Mouse (Mus musculus): Measurements from ENCODE around the gene Myt1l. TPM values are rescaled to one million over a fixed set of nuclear protein-coding genes. Genes with fewer than 3 reads are reported as not detected.

Myt1l gene
- total RNA-seq (2014; rRNA removed) (not detected in 2 replicates), polyA plus RNA-seq (2012; rRNA removed) (not detected in 2 replicates)

DNA sequence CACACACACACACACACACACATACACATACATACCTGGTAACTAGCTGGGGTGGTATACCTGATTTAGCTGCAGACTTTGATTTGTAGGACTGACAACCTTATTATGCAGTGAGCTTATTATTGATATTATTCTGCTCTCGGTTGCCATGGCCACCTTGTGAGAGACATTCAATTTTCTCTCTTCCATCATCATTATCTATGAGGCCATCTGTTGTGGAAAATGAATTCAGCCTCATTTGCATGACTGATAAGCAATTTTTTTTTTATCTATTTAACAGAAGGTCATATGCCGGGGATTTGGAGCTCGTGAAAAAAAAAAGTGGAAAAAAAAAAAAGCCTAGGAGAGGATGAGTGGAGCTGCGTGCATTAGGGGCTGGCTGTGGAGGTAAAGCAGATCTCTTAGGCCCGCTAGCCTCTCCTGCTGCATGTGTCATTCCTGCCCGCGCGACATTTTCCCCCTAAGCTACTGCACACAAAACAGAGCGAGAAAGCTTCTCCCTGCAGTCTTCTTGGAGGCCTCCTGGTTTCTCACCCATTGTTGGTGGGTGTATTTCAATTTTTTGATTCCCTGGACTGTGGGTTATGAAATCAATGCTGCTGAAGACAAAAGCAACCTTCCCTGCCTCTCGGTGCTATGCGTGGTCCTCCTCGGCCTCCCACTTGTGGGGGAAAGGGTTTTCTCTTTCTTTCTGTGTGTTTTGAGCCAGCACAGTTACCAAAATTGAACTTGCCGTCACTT is at the start of gene Myt1l:
TSS of gene Myt1l (plus strand) at position 354 of the 741 bp plus-strand sequence.
- 47% methylated on average over 13 of the region's 13 CpGs for WGBS
- no peaks in the 10 kb centered on the region for H3K36me3 ChIP-seq (ENCODE audit: control insufficient read depth, insufficient read depth, low read length)
- H3K4me1 ChIP-seq (ENCODE audit: control insufficient read depth, insufficient read depth, low read length): no peaks in the 10 kb centered on the region
- no peak for TF ChIP-seq CTCF (IDR thresholded peaks at IDR 0.05; ENCODE audit: low read depth, low read length)
- no peak for TF ChIP-seq POLR2A (IDR thresholded peaks at IDR 0.05; ENCODE audit: extremely low read depth, insufficient read depth, low read length)
- H3K27me3 ChIP-seq (ENCODE audit: control insufficient read depth, insufficient read depth, low read length): no peaks in the 10 kb centered on the region
- H3K27ac ChIP-seq (replicated peaks; ENCODE audit: insufficient read depth, low read depth, low read length): no peak within 1 kb of the TSS
- H3K79me2 ChIP-seq (ENCODE audit: control insufficient read depth, insufficient read depth, low read length): no peaks in the 10 kb centered on the region
- DNase-seq (ENCODE audit: extremely low read depth, low read depth, low spot score): no peak
- H3K9ac ChIP-seq (ENCODE audit: low read depth, low read length): no peak within 1 kb of the TSS
- H3K4me3 ChIP-seq (ENCODE audit: insufficient read depth, low read depth, low read length): no peak within 1 kb of the TSS

DNA sequence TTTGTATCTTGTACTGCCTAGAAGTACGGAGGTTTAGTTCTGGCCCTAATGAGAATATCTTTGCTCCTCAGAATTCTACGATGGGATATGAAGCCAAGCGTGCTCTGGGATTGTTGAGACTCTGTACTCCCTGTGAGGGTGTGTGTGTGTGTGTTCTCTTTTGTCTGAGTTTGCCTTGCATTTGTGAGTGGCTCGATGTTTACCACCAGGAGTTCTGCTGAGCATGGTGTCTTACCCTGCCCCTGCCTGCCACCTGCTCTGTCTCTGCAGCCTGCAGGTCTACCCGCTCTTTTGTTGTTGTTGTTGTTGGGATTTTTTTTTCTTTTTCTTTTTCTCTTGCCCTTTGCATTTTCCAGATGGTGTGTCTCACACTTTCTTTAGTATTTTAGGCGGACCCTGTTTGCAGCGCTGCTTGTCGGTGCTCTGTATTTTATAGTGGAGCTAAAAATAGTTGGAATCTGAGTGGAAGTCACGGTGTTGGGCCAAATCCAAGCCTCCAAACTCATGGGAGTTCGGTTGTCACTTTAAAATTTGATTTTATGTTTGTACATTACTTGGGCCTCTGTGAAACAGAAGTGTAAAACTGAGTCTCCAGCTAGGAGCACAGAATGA is 41.7 kb upstream of the Myt1l start:
- Histone ChIP-seq H3K9ac (ENCODE audit: low read depth, low read length) (no peak overlapping the region), H3K4me1 (ENCODE audit: control insufficient read depth, insufficient read depth, low read length) (no peaks in the 10 kb centered on the region), H3K27ac (replicated peaks; ENCODE audit: insufficient read depth, low read depth, low read length) (no peak overlapping the region), H3K27me3 (ENCODE audit: control insufficient read depth, insufficient read depth, low read length) (no peaks in the 10 kb centered on the region), H3K4me3 (ENCODE audit: insufficient read depth, low read depth, low read length) (no peak overlapping the region), H3K36me3 (ENCODE audit: control insufficient read depth, insufficient read depth, low read length) (no peaks in the 10 kb centered on the region), H3K79me2 (ENCODE audit: control insufficient read depth, insufficient read depth, low read length) (no peaks in the 10 kb centered on the region)
- WGBS: 83% methylated on average over 10 of the region's 10 CpGs
- DNase-seq (ENCODE audit: extremely low read depth, low read depth, low spot score): no peak
- TF ChIP-seq POLR2A (IDR thresholded peaks at IDR 0.05; ENCODE audit: extremely low read depth, insufficient read depth, low read length) (no peak), CTCF (IDR thresholded peaks at IDR 0.05; ENCODE audit: low read depth, low read length) (no peak)

DNA sequence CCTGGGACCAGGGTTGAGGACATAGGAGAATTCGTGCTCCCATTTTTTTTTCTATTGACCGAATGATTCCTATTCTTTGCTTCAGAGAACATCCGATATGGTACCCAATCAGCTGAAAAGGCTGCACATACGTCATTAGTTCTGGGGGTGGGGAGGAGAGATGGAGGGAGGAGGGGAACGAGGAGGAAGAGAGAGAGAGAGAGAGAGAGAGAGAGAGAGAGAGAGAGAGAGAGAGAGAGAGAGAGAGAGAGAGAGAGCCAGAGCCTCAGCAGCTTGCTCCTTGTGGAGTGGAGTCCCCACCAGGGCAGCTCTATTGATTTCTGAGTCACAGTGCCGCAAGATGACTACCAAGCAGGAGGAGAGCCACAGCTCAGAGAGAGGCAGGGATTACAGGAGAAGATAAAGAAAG is 1.9 kb upstream of the Myt1l start:
- Histone ChIP-seq H3K36me3 (ENCODE audit: control insufficient read depth, insufficient read depth, low read length) (no peaks in the 10 kb centered on the region), H3K27me3 (ENCODE audit: control insufficient read depth, insufficient read depth, low read length) (no peaks in the 10 kb centered on the region), H3K9ac (ENCODE audit: low read depth, low read length) (no peak overlapping the region), H3K4me3 (ENCODE audit: insufficient read depth, low read depth, low read length) (no peak overlapping the region), H3K79me2 (ENCODE audit: control insufficient read depth, insufficient read depth, low read length) (no peaks in the 10 kb centered on the region), H3K4me1 (ENCODE audit: control insufficient read depth, insufficient read depth, low read length) (no peaks in the 10 kb centered on the region), H3K27ac (replicated peaks; ENCODE audit: insufficient read depth, low read depth, low read length) (no peak overlapping the region)
- no peak for DNase-seq (ENCODE audit: extremely low read depth, low read depth, low spot score)
- no peak for TF ChIP-seq POLR2A (IDR thresholded peaks at IDR 0.05; ENCODE audit: extremely low read depth, insufficient read depth, low read length)
- no peak for TF ChIP-seq CTCF (IDR thresholded peaks at IDR 0.05; ENCODE audit: low read depth, low read length)
- WGBS: 15% methylated on average over 6 of the region's 6 CpGs

DNA sequence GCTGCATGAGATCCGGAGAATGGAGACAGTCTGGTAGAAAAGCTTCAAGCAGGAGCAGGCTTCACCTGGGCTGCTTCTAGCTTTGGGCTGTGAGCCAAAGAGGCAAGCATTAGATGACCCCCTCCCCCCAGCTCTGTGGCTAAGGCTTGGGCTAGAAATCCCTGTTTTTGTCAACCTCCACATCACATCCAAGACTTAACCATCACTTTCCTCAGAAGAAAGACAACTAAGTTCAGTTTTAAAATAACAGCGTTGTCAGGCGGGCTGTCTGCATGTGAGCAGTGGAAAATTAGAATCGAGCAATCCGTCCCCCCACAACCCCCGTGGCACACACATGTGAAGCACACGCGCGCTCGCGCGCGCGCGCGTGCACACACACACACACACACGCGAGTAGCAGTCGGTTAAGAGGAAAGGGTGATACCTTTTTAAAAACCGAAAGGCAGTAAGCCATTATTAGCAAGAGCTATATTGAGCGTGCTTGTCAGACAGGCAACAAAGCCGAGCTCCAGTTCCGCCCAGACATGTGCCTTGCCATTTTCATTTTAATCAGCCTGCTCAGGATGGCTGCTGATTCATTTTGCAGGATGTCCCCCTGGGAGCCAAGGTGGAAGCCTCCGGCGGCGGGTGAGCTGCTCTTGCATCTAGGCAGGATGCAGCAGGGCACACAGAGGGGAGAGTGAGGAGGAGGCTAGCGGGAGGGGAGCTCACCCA is 979 bp upstream of the Myt1l start:
- Histone ChIP-seq H3K4me3 (ENCODE audit: insufficient read depth, low read depth, low read length) (no peak overlapping the region), H3K79me2 (ENCODE audit: control insufficient read depth, insufficient read depth, low read length) (no peaks in the 10 kb centered on the region), H3K4me1 (ENCODE audit: control insufficient read depth, insufficient read depth, low read length) (no peaks in the 10 kb centered on the region), H3K27me3 (ENCODE audit: control insufficient read depth, insufficient read depth, low read length) (no peaks in the 10 kb centered on the region), H3K9ac (ENCODE audit: low read depth, low read length) (no peak overlapping the region), H3K36me3 (ENCODE audit: control insufficient read depth, insufficient read depth, low read length) (no peaks in the 10 kb centered on the region), H3K27ac (replicated peaks; ENCODE audit: insufficient read depth, low read depth, low read length) (no peak overlapping the region)
- no peak for TF ChIP-seq POLR2A (IDR thresholded peaks at IDR 0.05; ENCODE audit: extremely low read depth, insufficient read depth, low read length)
- TF ChIP-seq CTCF (IDR thresholded peaks at IDR 0.05; ENCODE audit: low read depth, low read length): no peak
- no peak for DNase-seq (ENCODE audit: extremely low read depth, low read depth, low spot score)
- 6% methylated on average over 27 of the region's 27 CpGs for WGBS

DNA sequence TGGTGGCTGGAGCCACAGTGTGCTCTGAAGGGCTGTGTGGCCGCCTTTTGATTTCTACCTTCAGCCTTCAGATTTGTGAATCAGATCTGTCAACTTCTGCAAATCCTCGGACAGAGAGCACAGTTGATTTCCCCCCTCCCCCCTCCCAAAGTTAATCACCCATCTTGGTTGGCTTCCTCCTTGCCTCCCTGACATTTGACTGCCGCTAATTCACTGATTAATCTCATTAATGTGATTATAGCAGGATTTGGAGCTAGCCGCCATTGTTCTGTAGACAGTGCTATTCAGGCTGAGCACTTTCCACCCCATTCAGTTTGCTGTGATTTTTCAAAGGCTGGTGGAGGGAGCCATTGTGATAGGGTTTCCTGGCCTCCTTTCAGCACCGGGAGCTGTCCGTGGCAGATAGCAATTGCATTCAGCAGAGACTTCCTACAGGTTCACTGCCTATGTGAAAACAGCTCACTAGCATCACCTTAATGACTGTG is 2.1 kb downstream of the Myt1l start:
- H3K9ac ChIP-seq (ENCODE audit: low read depth, low read length): no peak overlapping the region
- H3K27me3 ChIP-seq (ENCODE audit: control insufficient read depth, insufficient read depth, low read length): peaks cover 6% of the 10 kb centered on the region
- no peaks in the 10 kb centered on the region for H3K36me3 ChIP-seq (ENCODE audit: control insufficient read depth, insufficient read depth, low read length)
- 10% methylated on average over 6 of the region's 6 CpGs for WGBS
- no peak for DNase-seq (ENCODE audit: extremely low read depth, low read depth, low spot score)
- no peaks in the 10 kb centered on the region for H3K4me1 ChIP-seq (ENCODE audit: control insufficient read depth, insufficient read depth, low read length)
- TF ChIP-seq CTCF (IDR thresholded peaks at IDR 0.05; ENCODE audit: low read depth, low read length): no peak
- TF ChIP-seq POLR2A (IDR thresholded peaks at IDR 0.05; ENCODE audit: extremely low read depth, insufficient read depth, low read length): no peak
- no peak overlapping the region for H3K27ac ChIP-seq (replicated peaks; ENCODE audit: insufficient read depth, low read depth, low read length)
- no peaks in the 10 kb centered on the region for H3K79me2 ChIP-seq (ENCODE audit: control insufficient read depth, insufficient read depth, low read length)
- H3K4me3 ChIP-seq (ENCODE audit: insufficient read depth, low read depth, low read length): no peak overlapping the region

Measured in liver, adult 2 months (tissue).